Mouse (Mus musculus) gastrocnemius, postnatal 25 days (tissue): Measurements from ENCODE around the gene Dync1li2. TPM values are rescaled to one million over a fixed set of nuclear protein-coding genes. Genes with fewer than 3 reads are reported as not detected.

Source experiments
- DNase-seq: peaks from one replicate; pipeline ENCODE4 v3.0.0; 2022
- long read RNA-seq, 2 experiments: library from polyadenylated mRNA; stranded (forward); transcript quantifications; one replicate each; pipeline ENCODE4 v2.0.0; 2021
- total RNA-seq, 2 experiments: library from RNA; stranded (reverse); gene quantifications; 1 replicate in 1 of 2; 2 replicates in 1 of 2; pipeline ENCODE4 v1.2.3; 2021

The Dync1li2 gene
- total RNA-seq = 100 to 1,000 TPM in 1 of 2 experiments, 10 to 100 TPM in 1; 63.2 to 101 TPM
- long read RNA-seq, experiment 1, full-length matches to known transcripts = 8 of 17 reads
- long read RNA-seq, experiment 1, partial matches to known transcripts = 1 of 17 reads
- long read RNA-seq, experiment 1, other reads (novel, unspliced or antisense) = 8 of 17 reads
- long read RNA-seq, experiment 2, full-length matches to known transcripts = 21 of 34 reads
- long read RNA-seq, experiment 2, partial matches to known transcripts = 10 of 34 reads
- long read RNA-seq, experiment 2, other reads (novel, unspliced or antisense) = 3 of 34 reads

GRCm38 (mm10) chr8:104442299-104443124, at the start of gene Dync1li2:
Gene Dync1li2 (minus strand): TSS chr8:104443047.
- DNase-seq = peak; percentile 89

GRCm38 (mm10) chr8:104479091-104479490, 36.2 kb upstream of the Dync1li2 start:
- DNase-seq = no peak

DNA sequence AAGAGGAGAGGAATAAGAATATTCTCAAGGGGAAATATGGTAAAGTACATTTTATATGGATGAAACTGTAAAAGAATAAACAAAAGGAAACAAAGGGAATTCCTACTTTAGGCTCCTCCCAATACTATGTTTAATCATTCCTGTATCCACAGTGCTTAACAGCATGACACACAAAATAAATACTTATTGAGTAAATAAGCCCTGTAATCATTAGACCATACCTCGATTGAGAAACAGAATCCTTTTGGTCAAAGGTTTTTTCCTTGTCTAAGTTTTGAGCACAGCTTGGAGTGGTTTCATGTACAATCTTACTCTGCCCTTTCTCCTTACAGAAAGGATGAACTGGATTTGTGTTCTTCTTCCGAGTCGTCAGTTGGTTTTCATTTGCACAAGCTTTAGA, 29.6 kb upstream of the Dync1li2 start:
- no peak for DNase-seq

DNA sequence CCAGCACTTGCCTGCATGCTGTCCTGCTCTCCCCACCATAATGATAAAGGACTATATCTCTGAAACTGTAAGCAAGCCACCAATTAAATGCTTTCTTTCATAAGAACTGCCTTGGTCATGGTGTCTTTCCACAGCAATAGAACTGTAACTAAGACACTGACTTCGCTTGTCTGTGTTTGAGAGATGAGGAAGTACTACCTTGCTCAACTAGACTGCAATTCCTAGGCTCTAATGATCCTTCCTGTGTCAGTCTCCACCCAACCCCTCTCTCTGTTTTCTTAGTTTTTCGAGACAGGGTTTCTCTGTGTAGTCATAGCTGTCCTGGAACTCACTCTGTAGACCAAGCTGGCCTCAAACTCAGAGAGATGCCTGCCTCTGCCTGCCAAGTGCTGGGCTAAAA, 24.6 kb upstream of the Dync1li2 start:
- DNase-seq = no peak

DNA sequence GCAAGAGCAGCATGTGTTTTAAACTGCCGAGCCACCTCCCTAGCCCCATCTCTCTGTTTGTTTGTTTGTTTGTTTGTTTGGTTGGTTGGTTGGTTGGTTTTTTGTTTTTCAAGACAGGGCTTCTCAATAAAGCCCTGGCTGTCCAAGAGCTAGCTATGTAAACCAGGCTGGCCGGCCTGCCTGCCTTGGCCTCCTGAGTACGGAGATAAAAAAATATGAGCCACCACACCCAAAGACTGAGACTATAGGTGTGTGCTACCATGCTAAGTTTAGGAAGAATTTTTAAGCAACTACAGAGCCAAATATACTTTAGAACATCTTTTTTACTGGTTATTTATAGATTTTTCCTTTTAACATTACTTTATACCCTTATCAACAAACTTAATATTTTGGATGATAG, 9.3 kb upstream of the Dync1li2 start:
- DNase-seq = no peak

- no peak for DNase-seq
Measured at GRCm38 (mm10) chr8:104448796-104449195, 5.9 kb upstream of the Dync1li2 start.

GRCm38 (mm10) chr8:104446016-104446415, 3.2 kb upstream of the Dync1li2 start:
- no peak for DNase-seq

GRCm38 (mm10) chr8:104445248-104445647, 2.4 kb upstream of the Dync1li2 start:
- no peak for DNase-seq

GRCm38 (mm10) chr8:104443125-104443679, 355 bp upstream of the Dync1li2 start:
- DNase-seq = no peak

DNA sequence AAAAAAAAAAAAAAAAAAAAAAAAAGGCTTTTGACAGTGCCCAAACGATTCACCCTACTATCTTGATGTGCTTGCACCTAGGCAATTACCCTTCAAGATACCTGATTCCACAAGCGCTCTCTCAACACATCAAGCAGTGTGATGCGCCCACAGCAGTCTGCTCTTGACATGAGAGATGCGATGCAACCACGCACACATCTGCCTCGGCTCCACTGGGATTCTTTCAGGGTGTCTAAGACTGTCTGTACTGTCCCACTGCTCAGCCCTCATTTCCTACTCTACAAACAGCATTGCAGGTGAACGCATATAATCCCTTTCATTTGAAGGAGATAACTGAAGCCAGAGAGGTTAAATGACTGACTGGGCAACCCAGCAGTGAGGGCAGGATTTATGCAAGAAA, 1.2 kb downstream of the Dync1li2 start:
- DNase-seq = no peak

DNA sequence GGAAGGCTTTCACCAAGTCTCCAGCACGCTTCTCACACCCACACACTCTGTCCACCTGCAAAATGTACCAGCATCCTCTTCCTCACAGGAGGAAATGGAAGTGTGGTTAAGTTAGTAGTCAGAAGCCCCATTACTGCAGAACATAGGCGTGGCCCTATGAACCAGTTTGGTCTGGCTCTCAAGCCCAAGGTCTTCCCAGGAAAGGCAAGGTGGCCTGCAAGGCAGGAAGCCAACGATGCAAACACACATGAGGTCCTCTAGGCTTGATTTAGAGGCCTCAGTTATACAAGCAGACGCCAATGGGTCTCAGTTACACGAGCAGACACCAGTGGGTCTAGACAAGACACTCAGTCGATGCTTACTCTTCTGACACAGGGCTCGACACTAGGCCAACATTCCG, 3.4 kb downstream of the Dync1li2 start:
- no peak for DNase-seq

DNA sequence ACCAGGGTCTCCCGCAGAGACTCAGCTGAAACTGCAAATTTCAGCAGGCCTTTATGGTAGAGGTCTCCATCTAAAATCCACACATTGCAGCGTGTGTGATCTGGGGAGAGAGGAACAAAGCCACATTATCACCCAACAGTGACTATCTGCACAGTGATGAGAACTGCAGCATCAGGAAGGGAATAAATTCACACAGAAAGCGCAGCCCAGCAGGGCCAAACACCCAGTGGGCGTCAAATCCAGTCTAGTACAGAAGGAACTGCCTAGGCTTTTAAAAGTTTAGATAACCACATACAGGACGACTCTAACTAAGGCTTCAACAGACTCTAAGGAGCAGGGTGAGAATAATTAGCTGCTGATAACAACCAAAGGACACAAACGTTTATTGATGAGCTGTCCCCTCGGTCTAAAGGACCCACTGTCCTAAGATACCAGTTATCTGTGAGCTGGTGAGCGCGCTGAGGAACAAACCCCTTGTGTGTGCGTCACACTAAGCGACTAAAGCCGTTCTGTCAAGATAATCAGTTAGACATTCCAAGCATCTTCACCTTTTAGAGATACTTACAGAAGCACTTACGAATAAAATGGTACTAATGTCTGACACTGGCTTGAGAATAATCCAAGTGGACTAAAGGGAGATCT, 5.2 kb downstream of the Dync1li2 start:
- DNase-seq = no peak

- DNase-seq = no peak
Measured at GRCm38 (mm10) chr8:104436591-104436990, 6.3 kb downstream of the Dync1li2 start.

GRCm38 (mm10) chr8:104436038-104436437, 6.8 kb downstream of the Dync1li2 start:
- peak; percentile 93 for DNase-seq

GRCm38 (mm10) chr8:104434826-104435354, 8.0 kb downstream of the Dync1li2 start:
- no peak for DNase-seq

DNA sequence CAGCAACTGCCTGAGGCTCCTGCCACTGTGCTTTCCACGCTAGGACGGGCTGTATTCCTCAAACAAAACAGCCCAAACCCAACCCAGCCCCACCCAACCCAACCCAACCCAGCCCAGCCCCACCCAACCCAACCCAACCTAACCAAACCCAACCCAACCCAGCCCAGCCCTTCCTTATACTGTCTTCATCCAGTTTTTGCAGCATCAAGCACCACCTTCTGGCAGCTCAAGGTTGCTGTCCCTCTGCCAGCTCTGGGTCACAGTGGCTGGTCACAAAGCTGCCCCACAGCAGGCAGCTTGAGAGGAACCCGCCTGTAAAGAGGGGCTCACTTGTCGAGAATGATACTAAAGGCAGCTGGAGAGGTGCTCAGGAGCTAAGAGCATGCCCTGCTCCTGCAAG, 8.6 kb downstream of the Dync1li2 start:
- DNase-seq = no peak

DNA sequence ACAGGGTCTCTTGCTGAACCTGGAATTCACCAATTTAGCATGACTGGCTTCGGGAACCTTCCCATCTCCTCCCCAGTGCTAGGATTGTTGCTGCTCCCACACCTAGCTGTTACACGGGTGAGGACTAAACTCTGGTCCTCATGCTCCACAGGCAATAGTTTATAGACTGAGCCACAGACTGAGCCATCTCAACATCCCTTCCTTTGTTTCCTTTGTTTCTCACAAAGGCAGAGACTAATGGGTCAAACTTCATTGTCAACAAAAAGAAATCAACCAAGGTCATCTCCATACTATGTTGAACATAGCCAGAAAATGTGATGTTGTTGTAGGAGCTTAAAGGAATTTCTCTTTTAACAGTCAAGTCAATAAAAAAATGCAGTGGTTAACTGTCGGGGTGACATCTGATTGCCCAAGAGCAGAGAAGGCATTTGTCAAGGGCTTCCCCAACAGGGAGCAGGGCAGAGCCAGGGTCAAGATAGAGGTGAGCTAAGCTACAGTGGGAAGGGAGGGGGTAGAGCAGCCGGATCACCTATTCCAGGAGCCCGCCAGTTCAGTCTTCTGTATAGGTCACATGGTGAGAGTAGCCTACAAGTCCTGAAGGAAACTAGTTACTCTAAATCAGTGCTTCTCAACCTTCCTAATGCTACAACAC, 9.5 kb downstream of the Dync1li2 start:
- no peak for DNase-seq

DNA sequence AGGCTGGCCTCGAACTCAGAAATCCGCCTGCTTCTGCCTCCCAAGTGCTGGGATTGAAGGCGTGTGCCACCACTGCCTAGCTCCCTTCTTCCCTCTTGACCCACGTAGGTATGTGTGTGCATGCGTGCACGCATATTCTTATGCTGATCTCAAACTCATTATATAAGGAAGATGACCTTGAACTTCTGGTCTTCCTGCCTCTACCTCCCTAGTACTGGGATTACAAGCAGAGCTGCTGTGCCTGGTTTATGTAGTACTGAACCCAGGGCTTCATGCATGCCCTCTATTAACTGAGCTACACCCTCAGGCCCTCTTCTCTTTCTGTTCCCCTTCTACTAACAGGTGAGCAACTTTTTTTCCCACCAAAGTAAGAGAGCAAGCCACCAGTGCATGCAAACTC, 10.2 kb downstream of the Dync1li2 start:
- no peak for DNase-seq

- DNase-seq = no peak
Measured at GRCm38 (mm10) chr8:104430230-104430629, 12.6 kb downstream of the Dync1li2 start.

DNA sequence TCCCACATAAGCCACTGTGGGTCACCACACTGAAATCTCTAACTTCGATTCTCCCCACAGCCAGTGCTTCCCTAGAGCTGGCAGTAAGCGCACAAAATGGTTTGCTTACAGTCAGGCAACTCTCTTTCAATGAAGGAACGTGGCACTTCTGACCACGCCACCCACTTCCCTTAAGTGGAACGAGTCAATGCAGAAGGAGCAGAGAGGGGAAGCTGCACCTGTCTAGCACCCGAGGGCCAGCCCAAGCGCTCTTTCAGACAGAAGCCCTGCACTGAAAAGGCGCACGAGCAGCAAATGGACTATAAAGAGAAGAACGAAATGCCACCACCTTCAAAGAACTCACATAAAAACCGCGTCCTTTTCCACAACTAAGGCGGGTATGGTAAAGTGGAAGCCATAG, 15.1 kb downstream of the Dync1li2 start:
- no peak for DNase-seq

GRCm38 (mm10) chr8:104422313-104422712, 20.5 kb downstream of the Dync1li2 start:
- no peak for DNase-seq

DNA sequence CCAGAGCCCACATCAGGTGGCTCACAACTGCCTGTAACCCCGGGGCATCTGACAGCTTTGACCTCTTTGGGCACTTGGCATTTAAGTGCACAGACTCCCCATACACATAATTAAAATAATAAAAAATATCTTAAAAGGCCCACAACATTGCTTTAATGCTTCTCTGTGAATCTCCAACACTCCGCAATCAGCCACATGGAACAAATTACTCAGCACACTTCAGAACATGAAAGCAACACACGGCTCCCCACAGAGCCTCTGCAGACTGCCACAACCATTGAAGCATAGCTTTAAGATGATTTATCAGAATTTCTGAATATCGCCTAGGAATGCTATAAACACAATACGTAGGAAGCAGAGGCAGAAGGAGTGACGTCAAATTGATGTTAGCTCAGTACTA, 26.8 kb downstream of the Dync1li2 start:
- no peak for DNase-seq
